Mouse (Mus musculus) limb, embryonic 14.5 days (tissue): ENCODE measurements around the gene Ptn. TPM values are rescaled to one million over a fixed set of nuclear protein-coding genes. Genes with fewer than 3 reads are reported as not detected.

ENCODE experiments used
- ATAC-seq: fragments of 200-750 bp; cut with Nextera tagmentation; 2 replicates; pipeline ENCODE4 v1.8.0; 2017; ENCODE audit warnings: low read depth, moderate number of reproducible peaks, moderate TSS enrichment; ENCODE audit not compliant: low FRiP score
- DNase-seq: peaks from one replicate; pipeline ENCODE4 v3.0.0-alpha.2; 2015; ENCODE audit warnings: low spot score
- H3K27ac ChIP-seq: fragments of 300-500 bp; sonication (generic); replicated peaks from 2 replicates; pipeline ENCODE4 v1.5.1; 2014; ENCODE audit warnings: low read depth, mild to moderate bottlenecking, low read length, moderate library complexity, mixed read lengths
- H3K27me3 ChIP-seq: fragments of 300-500 bp; sonication (generic); 2 replicates; pipeline ENCODE4 v1.6.1; 2014; ENCODE audit warnings: low read length, mixed read lengths; ENCODE audit not compliant: control insufficient read depth, insufficient read depth
- H3K36me3 ChIP-seq: fragments of 300-500 bp; sonication (generic); 2 replicates; pipeline ENCODE4 v1.6.1; 2014; ENCODE audit warnings: mild to moderate bottlenecking, low read length, moderate library complexity, mixed read lengths; ENCODE audit not compliant: control insufficient read depth, insufficient read depth
- H3K4me1 ChIP-seq: fragments of 300-500 bp; sonication (generic); 2 replicates; pipeline ENCODE4 v1.6.1; 2014; ENCODE audit warnings: antibody characterized with exemption, low read length, mixed read lengths; ENCODE audit not compliant: control insufficient read depth, insufficient read depth
- H3K4me2 ChIP-seq: fragments of 300-500 bp; sonication (generic); replicated peaks from 2 replicates; pipeline ENCODE4 v1.6.1; 2014; ENCODE audit warnings: low read depth, mild to moderate bottlenecking, low read length, moderate library complexity; ENCODE audit not compliant: severe bottlenecking
- H3K4me3 ChIP-seq: fragments of 300-500 bp; sonication (generic); replicated peaks from 2 replicates; pipeline ENCODE4 v1.5.1; 2014; ENCODE audit warnings: low read length
- H3K9ac ChIP-seq: fragments of 300-500 bp; sonication (generic); 2 replicates; pipeline ENCODE4 v1.6.1; 2014; ENCODE audit warnings: mild to moderate bottlenecking, low read depth, low read length, moderate library complexity; ENCODE audit not compliant: severe bottlenecking
- H3K9me3 ChIP-seq: fragments of 300-500 bp; sonication (generic); 2 replicates; pipeline ENCODE4 v1.6.1; 2016; ENCODE audit warnings: low read length; ENCODE audit not compliant: control insufficient read depth
- POLR2A ChIP-seq: fragments of 200-500 bp; IDR thresholded peaks from 2 replicates; pipeline ENCODE4 v1.8.0; 2012; ENCODE audit warnings: inconsistent platforms, mild to moderate bottlenecking, moderate library complexity, borderline replicate concordance; ENCODE audit not compliant: insufficient read depth, insufficient read length; ENCODE audit errors: extremely low read depth
- WGBS: fragments of 180-500 bp; shearing (Covaris S2); extraction: QIAGEN DNeasy Blood & Tissue Kit; methylation state at CpG from one replicate; pipeline ENCODE4 v1.1.7; 2014; 5-methylcytosine and 5-hydroxymethylcytosine counted together
- polyA plus RNA-seq, 2 experiments: library from polyadenylated mRNA; depleted of rRNA in 1 of 2; stranded (reverse) in 1 of 2; unstranded in 1 of 2; fragments of >200 nt; fragmentation: Nextera tagmentation in 1 of 2; extraction: Ambion mirVana in 1 of 2; gene quantifications; 2 replicates each; pipeline versions ENCODE4 v1.2.1 to v1.2.3; 2012 to 2014

Ptn gene
- polyA plus RNA-seq, 2 experiments: 513 to 595 TPM

DNA sequence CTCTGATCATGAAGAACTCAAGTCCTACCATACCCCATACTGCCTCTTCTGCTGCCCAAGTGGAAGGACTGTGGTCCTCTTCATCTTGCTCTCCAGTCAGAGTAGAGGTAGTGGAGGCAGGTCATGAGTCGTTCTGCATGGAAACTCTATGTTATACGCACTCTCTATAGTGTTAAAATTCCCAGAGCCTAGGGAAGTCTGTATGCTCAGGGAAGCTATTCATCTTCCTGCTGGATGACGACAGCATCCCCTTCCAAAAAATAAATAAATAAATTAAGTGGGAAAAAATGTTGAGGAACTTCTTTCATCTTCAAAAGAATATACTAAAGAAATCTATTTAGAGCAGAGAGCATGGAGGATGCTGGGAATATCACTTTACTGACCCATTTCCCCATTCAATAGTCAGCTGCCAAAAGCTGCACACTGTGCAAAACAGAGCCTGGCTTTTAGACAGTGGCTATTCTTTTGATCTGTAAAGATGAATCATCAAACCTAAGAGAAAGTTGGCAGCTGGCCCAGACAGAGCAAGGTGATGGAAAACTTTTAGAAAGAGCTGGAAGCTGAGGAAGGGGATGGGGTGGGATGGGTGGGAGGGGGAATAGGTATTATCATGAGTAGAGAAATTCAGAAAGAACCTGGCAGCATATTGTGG is 84.4 kb downstream of the Ptn start:
- H3K9ac ChIP-seq: no peak overlapping the region
- peaks cover 20% of the 10 kb centered on the region for H3K36me3 ChIP-seq
- no peaks in the 10 kb centered on the region for H3K27me3 ChIP-seq
- no peaks in the 10 kb centered on the region for H3K4me1 ChIP-seq
- H3K9me3 ChIP-seq: 0 out of 2 replicates have a peak, but pooled peaks cover under 1% of the 10 kb centered on the region
- H3K4me2 ChIP-seq: no peak overlapping the region
- peak; percentile 57 for DNase-seq
- WGBS: 85% methylated on average over 3 of the region's 3 CpGs
- TF ChIP-seq POLR2A: no peak
- H3K4me3 ChIP-seq: no peak overlapping the region
- peak; percentile 19; the same call in 1 of the 2 replicates for ATAC-seq
- H3K27ac ChIP-seq: no peak overlapping the region

DNA sequence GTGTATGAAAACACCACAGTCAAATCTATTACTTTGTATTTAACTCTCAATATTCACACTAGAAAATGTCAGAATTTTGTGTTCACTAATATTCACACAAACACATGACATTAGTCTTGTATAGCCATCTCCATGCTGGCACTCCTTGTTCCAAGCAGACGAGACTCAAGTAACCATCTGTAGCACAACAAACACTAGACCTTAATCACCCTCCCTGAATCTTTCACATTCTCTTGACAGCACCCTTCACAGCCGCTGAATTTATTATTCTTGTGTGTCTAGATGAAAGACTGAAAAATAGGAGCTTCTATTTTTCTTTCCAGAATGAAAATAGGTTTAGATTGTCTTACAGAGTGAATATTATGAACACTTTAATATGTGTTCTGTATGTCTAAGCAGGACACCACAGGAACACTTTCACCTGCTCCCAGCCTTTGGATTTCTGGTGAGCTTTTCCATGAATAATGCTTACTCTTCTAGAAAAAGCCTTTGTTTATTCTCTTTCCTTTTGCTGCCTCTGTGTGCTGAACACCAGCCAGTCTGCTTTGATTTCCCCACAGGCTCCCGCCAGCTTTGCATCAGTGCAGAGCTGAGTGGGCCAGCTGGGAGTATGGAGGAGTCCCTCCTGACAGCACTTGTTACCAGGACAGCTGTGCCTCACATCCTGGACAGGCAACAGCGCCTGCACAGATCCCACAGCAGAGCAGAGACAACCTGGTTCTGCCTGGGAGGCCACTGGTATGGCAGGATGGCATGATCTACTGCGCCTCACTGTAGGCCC is 87.1 kb downstream of the Ptn start:
- WGBS: 75% methylated on average over 5 of the region's 5 CpGs
- H3K4me1 ChIP-seq: no peaks in the 10 kb centered on the region
- H3K9ac ChIP-seq: no peak overlapping the region
- H3K4me3 ChIP-seq: no peak overlapping the region
- H3K27me3 ChIP-seq: no peaks in the 10 kb centered on the region
- H3K36me3 ChIP-seq: peaks cover 20% of the 10 kb centered on the region
- no peak for TF ChIP-seq POLR2A
- H3K9me3 ChIP-seq: no peaks in the 10 kb centered on the region
- DNase-seq (no peak), ATAC-seq (no peak)
- no peak overlapping the region for H3K4me2 ChIP-seq
- H3K27ac ChIP-seq: no peak overlapping the region

DNA sequence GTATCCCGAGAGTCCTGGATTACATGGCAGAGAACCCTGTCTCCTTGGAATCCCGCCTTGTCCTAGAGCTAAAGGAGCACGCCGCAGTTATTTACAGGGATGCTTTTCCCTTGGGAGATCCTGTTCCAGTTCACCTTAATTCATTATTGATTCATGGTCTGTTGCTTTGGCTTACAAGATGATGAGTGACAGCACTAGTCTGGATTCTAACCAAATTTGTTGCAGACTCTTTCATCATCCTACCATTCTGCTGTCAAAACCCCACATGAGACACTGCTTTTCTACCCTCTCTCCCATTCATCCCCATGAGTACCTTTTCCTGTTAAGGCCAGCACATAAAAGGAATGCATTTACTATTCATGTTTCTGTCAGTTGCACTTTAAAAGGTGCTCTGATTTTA is 96.7 kb downstream of the Ptn start:
- Histone ChIP-seq H3K4me1 (no peaks in the 10 kb centered on the region), H3K9me3 (no peaks in the 10 kb centered on the region), H3K4me3 (no peak overlapping the region), H3K27ac (no peak overlapping the region), H3K27me3 (no peaks in the 10 kb centered on the region), H3K4me2 (no peak overlapping the region), H3K36me3 (peaks cover 36% of the 10 kb centered on the region), H3K9ac (no peak overlapping the region)
- TF ChIP-seq POLR2A: no peak
- DNase-seq (no peak), ATAC-seq (no peak)
- 93% methylated on average over 4 of the region's 4 CpGs for WGBS

DNA sequence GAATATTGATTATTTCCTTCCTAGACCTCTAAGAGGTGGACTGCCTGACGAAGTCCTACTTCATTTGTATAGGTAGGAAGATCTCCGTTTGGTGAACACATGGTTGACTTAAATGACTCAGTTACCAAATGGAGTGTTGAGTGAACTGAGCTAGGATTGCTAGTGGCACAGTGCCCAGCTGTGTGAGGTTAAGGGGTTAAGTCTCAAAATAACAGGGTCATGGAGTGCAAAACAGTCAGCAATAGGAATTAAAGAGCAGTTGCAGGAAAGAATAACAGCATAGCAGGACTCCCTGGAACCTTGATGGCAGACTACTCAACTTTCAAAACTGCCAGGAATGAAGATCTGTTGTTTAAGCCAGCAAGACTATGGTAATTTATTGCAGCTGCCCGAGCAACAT is 114.5 kb downstream of the Ptn start:
- no peak overlapping the region for H3K4me2 ChIP-seq
- H3K27me3 ChIP-seq: no peaks in the 10 kb centered on the region
- H3K9ac ChIP-seq: no peak overlapping the region
- DNase-seq: peak; percentile 9
- no peak for TF ChIP-seq POLR2A
- 37% methylated on average over 3 of the region's 3 CpGs for WGBS
- no peaks in the 10 kb centered on the region for H3K9me3 ChIP-seq
- no peak overlapping the region for H3K4me3 ChIP-seq
- no peaks in the 10 kb centered on the region for H3K4me1 ChIP-seq
- H3K27ac ChIP-seq: no peak overlapping the region
- H3K36me3 ChIP-seq: no peaks in the 10 kb centered on the region
- peak; percentile 31; the same call in 1 of the 2 replicates for ATAC-seq

DNA sequence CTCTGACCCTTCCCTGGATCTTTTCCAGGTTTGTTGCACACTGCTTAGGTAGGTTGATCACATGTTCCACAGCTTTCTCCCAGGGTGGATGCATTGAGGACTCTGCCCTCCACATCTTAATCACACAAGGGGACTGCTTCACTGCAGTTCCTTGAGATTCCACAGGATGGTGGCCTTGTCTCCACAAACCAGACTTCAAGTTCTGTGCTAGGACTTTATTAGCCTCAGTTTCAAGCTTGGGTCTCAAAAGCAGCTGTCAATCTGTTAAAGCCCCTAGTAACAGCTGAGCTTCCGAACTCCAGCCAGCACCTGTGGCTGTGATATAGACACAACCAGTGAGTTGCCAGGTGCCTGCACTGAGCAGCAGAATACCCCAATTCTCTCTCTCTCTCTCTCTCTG is 118.5 kb downstream of the Ptn start:
- Histone ChIP-seq H3K4me1 (no peaks in the 10 kb centered on the region), H3K4me3 (no peak overlapping the region), H3K27ac (no peak overlapping the region), H3K9me3 (no peaks in the 10 kb centered on the region), H3K36me3 (no peaks in the 10 kb centered on the region), H3K9ac (no peak overlapping the region), H3K27me3 (no peaks in the 10 kb centered on the region), H3K4me2 (no peak overlapping the region)
- 8% methylated on average over 1 of the region's 1 CpGs for WGBS
- no peak for TF ChIP-seq POLR2A
- DNase-seq: peak; percentile 79
- peak; percentile 91 for ATAC-seq
